Mouse (Mus musculus): ENCODE results near the gene Tlcd1. TPM values are rescaled to one million over a fixed set of nuclear protein-coding genes. Genes with fewer than 3 reads are reported as not detected.

Tlcd1 gene
- polyA plus RNA-seq, 1 experiment from 2014 or later, result 43.3 TPM

DNA sequence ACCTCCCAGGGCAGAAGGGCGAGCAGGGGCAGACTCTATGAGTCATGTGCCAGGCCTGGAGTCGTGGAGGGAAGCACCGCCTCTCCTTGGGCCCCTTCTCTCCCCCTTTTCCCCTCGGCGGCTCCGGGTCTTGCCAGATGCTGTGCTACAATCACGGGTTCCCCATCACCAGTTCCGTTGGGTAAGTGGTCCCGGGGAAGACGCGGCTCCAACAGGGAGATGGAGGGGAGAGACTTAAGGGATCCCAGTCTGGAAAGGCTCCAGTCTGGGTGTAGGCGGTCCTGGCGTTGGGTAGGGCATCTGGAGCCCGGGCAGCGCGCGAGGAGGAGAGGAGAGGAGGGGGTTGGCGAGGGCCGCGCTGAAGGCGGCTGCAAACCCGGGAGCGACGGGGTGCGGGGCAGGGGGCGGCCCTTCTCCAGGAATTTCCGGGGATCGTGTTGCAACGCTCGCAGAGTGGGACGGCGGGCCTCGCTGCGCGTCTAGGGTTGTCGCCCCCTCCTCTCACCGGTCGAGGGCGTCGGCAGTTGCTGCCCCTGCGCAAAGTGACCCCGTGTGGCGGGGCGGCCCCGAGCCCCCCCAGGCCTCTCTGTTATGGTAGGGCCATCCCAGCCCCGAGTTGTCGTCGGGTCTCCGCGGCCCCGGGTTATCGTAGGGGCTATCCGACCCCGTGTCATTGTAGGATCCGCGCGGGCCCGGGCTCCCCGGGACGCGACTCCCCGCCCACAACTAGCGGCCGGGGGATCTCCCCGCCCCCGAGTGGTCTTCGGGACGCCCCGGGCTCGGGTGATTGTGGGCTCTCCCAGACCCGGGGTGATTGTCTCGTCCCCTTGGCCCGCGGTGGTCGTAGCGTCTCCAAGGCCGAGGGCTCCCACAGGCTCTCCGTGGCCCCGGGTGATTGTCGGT, 12.1 kb downstream of the Tlcd1 start, which contains the start of gene Rab34:
TSS of gene Rab34 (plus strand) at position 100 of the 903 bp plus-strand sequence.
- peak within 1 kb of the TSS; percentile 56 for H3K4me3 ChIP-seq (replicated peaks)
- peak within 1 kb of the TSS; percentile 73 for H3K27ac ChIP-seq (replicated peaks)

DNA sequence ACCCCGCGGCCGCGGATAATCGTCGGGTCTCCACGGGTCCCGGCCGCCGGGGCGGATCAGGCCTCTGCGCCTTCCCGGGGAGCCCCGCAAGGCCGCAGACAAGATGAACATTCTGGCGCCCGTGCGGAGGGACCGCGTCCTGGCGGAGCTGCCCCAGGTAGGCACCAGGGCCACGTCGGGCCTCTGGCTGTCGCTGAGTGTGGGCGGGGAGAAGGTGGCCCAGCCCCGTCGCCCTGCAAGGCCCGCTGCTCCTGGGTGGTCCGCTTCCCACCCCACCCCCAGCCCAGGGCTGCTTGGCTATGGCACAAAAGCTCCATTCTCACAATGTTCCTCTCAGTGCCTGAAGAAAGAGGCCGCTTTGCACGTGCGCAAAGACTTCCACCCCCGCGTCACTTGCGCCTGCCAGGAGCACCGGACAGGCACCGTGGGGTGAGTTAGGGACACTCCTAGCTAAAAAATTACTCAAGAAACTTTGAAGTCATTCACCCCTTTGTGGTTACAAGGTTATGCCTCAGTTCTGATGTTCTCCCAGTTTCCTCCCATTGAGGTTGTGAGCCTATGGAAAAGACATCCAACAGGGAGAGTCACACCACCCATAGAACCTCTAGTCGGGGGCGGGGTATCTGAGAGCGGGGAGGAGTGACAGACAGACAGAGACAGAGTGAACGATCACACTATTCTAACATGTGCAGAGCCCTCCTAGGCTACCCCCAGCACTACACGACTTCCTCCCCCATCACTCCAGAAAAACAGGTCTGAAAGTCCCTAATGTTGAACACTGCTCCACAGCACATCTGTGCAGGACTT, 12.9 kb downstream of the Tlcd1 start:
- peak; percentile 53 for ATAC-seq (ENCODE audit: insufficient read depth)
- Histone ChIP-seq H3K27me3 (peaks cover 79% of the 10 kb centered on the region), H3K36me3 (replicated peaks) (no peaks in the 10 kb centered on the region), H3K4me1 (replicated peaks) (peaks cover 28% of the 10 kb centered on the region), H3K9ac (peak overlapping the region; percentile 49; the same call in 1 of the 2 replicates), H3K9me3 (replicated peaks) (no peaks in the 10 kb centered on the region), H3K4me2 (peak overlapping the region; percentile 65), H3K27ac (replicated peaks) (peak overlapping the region; percentile 73), H3K4me3 (replicated peaks) (peak overlapping the region; percentile 56)
- 4% methylated on average over 42 of the region's 42 CpGs for WGBS (ENCODE audit: insufficient replicate concordance)

More for the DNA sequence above, 12.1 kb downstream of the Tlcd1 start, which contains the start of gene Rab34:
- peaks cover 32% of the 10 kb centered on the region for H3K4me1 ChIP-seq (replicated peaks)
- H3K4me2 ChIP-seq, result peak within 1 kb of the TSS; percentile 65
- no peaks in the 10 kb centered on the region for H3K36me3 ChIP-seq (replicated peaks)
- no peaks in the 10 kb centered on the region for H3K9me3 ChIP-seq (replicated peaks)
- peak; percentile 27 for ATAC-seq (ENCODE audit: insufficient read depth)
- peak within 1 kb of the TSS; percentile 49; the same call in 1 of the 2 replicates for H3K9ac ChIP-seq
- WGBS (ENCODE audit: insufficient replicate concordance), result under 1% methylated on average over 77 of the region's 80 CpGs
- H3K27me3 ChIP-seq, result peaks cover 73% of the 10 kb centered on the region

DNA sequence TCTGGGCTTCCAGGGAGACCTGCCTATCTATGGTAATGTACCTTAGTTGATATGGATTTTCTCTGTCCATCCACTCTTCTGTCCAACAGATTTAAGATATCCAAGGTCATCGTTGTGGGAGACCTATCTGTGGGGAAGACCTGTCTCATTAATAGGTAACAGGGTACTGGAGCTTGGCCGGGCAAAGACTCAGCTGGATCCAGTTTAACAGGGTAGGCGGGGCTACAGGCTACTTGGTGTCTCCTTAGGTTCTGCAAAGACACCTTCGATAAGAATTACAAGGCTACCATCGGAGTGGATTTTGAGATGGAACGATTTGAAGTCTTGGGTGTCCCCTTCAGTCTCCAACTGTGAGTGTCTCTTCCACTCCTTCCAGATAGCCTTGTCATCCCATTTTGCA, 13.5 kb downstream of the Tlcd1 start:
- Histone ChIP-seq H3K27ac (replicated peaks) (no peak overlapping the region), H3K9me3 (replicated peaks) (no peaks in the 10 kb centered on the region), H3K4me2 (peak overlapping the region; percentile 65), H3K4me1 (replicated peaks) (peaks cover 31% of the 10 kb centered on the region), H3K36me3 (replicated peaks) (no peaks in the 10 kb centered on the region), H3K27me3 (peaks cover 79% of the 10 kb centered on the region), H3K9ac (no peak overlapping the region), H3K4me3 (replicated peaks) (no peak overlapping the region)
- 57% methylated on average over 6 of the region's 6 CpGs for WGBS (ENCODE audit: insufficient replicate concordance)
- ATAC-seq (ENCODE audit: insufficient read depth), result no peak

DNA sequence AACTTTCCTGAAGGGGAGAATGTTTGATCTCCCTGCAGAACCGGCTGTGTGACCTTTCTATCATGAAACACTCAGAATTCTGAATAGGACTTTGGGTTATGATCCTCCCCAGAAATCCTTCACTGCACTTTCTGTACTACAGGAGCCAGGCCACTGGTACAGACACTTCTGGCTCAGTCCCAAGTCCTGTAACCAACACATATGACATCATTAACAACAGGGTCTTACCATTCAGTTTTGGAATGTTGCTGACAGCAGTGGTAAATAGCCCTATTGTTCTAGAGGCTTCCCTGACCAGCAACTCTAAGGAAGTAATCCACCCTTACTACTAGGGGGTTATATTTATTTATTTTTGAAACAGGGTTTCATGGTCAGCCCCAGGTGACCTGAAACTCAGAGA, 16.6 kb downstream of the Tlcd1 start, which contains the start of gene Proca1:
TSS of gene Proca1 (plus strand) at position 280 of the 400 bp plus-strand sequence.
- 67% methylated on average over 1 of the region's 1 CpGs for WGBS (ENCODE audit: insufficient replicate concordance)
- H3K4me3 ChIP-seq (replicated peaks), result peak within 1 kb of the TSS; percentile 64

DNA sequence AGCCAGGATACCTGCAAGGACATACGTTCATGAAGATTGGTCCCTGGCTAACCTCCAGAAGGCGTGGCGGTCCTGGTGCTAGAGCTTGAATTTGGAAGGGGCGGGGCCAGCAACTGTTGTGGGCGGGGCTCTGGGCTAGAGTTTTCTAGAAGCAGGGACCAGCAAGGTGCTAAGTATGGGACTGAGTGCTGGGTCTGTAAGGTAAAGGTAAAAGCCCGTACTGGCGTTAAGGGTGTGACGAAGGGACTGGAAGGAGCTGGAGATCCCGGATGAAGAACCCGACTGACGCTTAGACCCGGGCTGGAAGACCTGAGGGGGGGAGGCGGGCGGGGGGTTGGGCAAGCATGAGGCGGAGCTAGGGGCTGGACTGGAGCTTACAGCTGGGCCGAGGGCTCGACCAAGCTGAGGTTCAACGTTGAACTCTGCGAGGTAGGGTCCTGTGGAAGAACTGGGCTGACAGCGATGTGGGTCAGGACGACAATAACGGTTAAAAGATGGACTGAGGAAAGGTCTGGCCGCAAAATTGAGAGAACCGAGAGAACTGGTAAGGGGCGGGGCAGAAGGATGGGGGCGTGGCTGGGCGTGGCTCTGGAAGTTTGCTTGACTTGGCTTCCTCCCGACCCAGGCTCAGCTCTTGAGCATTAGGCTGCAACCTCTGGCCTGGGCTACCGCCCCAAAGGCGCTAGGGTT, 18.0 kb downstream of the Tlcd1 start:
- 1% methylated on average over 30 of the region's 30 CpGs for WGBS (ENCODE audit: insufficient replicate concordance)
- H3K4me2 ChIP-seq, result peak overlapping the region; percentile 87
- peak overlapping the region; percentile 50 for H3K9ac ChIP-seq
- no peaks in the 10 kb centered on the region for H3K36me3 ChIP-seq (replicated peaks)
- peaks cover 38% of the 10 kb centered on the region for H3K27me3 ChIP-seq
- H3K27ac ChIP-seq (replicated peaks), result no peak overlapping the region
- H3K4me3 ChIP-seq (replicated peaks), result peak overlapping the region; percentile 64
- peak; percentile 77 for ATAC-seq (ENCODE audit: insufficient read depth)
- H3K4me1 ChIP-seq (replicated peaks), result peaks cover 24% of the 10 kb centered on the region
- H3K9me3 ChIP-seq (replicated peaks), result no peaks in the 10 kb centered on the region

More for the DNA sequence above, 16.6 kb downstream of the Tlcd1 start, which contains the start of gene Proca1:
- Histone ChIP-seq H3K4me1 (replicated peaks) (peaks cover 36% of the 10 kb centered on the region), H3K27ac (replicated peaks) (no peak within 1 kb of the TSS), H3K9ac (no peak within 1 kb of the TSS), H3K9me3 (replicated peaks) (no peaks in the 10 kb centered on the region), H3K4me2 (peak within 1 kb of the TSS; percentile 87), H3K27me3 (peaks cover 53% of the 10 kb centered on the region), H3K36me3 (replicated peaks) (no peaks in the 10 kb centered on the region)
- no peak for ATAC-seq (ENCODE audit: insufficient read depth)

DNA sequence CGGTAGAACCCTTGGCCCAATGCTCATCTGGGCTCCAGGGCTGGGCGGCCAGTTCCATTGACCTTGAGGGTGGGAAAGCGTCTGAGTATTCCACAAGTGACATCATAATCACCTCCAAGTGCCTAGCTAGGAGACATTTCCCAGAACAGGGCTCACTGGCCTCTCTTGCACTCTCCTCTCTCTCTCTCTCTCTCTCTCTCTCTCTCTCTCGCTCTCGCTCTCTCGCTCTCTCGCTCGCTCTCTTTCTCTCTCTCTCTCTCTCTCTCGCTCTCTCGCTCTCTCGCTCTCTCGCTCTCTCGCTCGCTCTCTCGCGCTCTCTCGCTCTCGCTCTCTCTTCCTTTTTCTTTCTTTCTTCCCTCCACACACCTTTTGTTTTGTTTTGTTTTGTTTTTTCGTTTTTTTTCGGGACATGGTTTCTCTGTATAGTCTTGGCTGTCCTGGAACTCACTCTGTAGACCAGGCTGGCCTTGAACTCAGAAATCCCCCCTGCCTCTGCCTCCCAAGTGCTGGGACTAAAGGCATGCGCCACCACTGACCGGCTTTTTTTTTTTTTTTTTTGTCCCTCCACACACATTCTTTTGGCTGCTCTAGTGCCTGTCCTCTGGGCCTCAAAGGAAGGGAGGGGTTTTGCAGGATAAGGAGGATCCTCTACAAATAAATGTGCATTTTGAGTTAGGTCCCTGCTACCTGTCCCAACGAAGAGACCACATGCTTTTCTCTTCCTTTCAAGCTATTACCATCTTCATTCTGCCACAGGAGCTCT, 18.8 kb downstream of the Tlcd1 start:
- Histone ChIP-seq H3K27me3 (peaks cover 31% of the 10 kb centered on the region), H3K4me1 (replicated peaks) (peaks cover 16% of the 10 kb centered on the region), H3K4me2 (peak overlapping the region; percentile 87), H3K9ac (peak overlapping the region; percentile 50; the same call in 1 of the 2 replicates), H3K4me3 (replicated peaks) (peak overlapping the region; percentile 64), H3K9me3 (replicated peaks) (no peaks in the 10 kb centered on the region), H3K27ac (replicated peaks) (no peak overlapping the region), H3K36me3 (replicated peaks) (no peaks in the 10 kb centered on the region)
- 56% methylated on average over 23 of the region's 23 CpGs for WGBS (ENCODE audit: insufficient replicate concordance)
- ATAC-seq (ENCODE audit: insufficient read depth), result no peak; the same call in 1 of the 2 replicates

DNA sequence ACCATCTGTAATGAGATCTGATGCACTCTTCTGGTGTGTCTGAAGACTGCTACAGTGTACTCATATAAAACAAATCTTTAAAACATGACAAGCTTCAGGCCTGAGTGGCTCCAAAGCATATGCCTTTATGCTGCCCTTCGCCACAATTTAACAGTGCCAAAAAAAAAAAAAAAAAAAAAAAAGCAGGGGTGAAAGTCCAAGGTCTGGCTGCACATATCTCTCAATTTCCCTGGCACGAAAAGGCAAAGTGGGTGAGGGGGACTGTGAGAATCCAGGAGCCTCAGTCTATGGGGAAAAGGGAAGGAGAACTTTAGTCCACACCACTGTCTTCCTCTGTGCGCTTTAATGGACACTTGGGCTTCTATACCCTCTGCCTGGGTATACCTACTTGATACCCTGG, 25.9 kb downstream of the Tlcd1 start:
- Histone ChIP-seq H3K9me3 (replicated peaks) (no peaks in the 10 kb centered on the region), H3K36me3 (replicated peaks) (peaks cover 29% of the 10 kb centered on the region), H3K4me1 (replicated peaks) (no peaks in the 10 kb centered on the region), H3K27me3 (no peaks in the 10 kb centered on the region), H3K4me3 (replicated peaks) (no peak overlapping the region), H3K9ac (no peak overlapping the region), H3K4me2 (no peak overlapping the region), H3K27ac (replicated peaks) (no peak overlapping the region)
- no peak for ATAC-seq (ENCODE audit: insufficient read depth)
- 77% methylated on average over 3 of the region's 3 CpGs for WGBS (ENCODE audit: insufficient replicate concordance)

DNA sequence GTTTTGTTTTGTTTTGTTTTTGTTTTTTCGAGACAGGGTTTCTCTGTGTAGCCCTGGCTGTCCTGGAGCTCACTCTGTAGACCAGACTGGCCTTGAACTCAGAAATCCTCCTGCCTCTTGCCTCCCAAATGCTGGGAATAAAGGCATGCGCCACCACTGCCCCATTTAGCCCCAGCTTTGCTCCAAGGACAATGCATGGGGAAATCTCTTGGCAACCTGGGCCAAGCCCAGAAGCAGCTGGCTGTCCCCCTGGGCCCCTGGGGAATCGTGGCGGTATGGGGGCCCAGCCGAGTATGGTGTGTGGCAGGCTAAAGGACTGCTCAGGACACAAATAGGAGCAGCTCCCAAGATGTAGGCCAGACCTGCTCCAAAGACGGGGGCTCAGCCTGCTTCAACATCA, 27.8 kb downstream of the Tlcd1 start:
- no peak overlapping the region for H3K4me2 ChIP-seq
- 81% methylated on average over 6 of the region's 6 CpGs for WGBS (ENCODE audit: insufficient replicate concordance)
- ATAC-seq (ENCODE audit: insufficient read depth), result no peak
- H3K27ac ChIP-seq (replicated peaks), result no peak overlapping the region
- no peaks in the 10 kb centered on the region for H3K4me1 ChIP-seq (replicated peaks)
- H3K36me3 ChIP-seq (replicated peaks), result peaks cover 48% of the 10 kb centered on the region
- no peaks in the 10 kb centered on the region for H3K9me3 ChIP-seq (replicated peaks)
- no peaks in the 10 kb centered on the region for H3K27me3 ChIP-seq
- H3K4me3 ChIP-seq (replicated peaks), result no peak overlapping the region
- no peak overlapping the region for H3K9ac ChIP-seq

DNA sequence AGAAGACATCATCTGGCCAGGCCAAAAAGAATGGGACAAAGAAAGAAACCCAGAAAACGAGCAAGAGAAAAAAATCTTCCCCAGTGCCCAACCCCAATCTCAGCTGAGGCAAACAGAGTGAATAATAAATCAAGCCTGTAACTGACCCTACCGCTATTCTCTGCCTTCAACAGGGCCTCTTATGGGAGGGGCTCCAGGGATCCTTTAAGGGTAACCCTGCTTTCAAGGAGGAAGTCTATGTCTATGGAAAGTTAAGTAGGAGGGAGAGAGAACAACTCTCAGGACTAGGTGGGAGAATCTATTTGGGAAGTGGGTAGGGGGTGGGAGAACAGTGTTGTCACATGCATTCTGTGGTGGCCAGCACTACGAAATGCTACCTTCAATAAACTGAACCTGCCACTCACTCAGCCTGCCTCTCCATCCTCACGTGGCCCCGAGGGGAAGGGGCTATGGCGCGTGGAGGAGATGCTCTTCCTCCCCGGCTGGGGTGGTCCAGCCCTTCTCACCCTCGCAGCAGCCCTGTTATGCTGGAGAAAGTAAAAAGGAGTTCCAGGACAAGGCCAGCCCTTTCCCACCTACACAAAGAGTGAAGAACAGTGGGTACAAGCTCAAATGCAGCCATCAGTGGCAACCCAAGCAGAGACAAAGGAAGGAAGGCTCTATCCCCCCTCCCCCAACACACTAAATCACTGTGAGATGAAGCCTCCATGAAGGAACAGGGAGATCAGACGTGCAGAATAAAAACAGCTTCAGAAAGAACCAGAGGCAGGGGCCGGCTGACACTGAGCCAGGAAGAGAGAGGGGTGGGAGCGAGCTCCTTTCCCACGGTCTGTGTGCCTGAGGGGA, 29.1 kb downstream of the Tlcd1 start:
- H3K4me1 ChIP-seq (replicated peaks), result no peaks in the 10 kb centered on the region
- peaks cover 61% of the 10 kb centered on the region for H3K36me3 ChIP-seq (replicated peaks)
- no peak overlapping the region for H3K27ac ChIP-seq (replicated peaks)

More for the DNA sequence above, 29.1 kb downstream of the Tlcd1 start:
- H3K9me3 ChIP-seq (replicated peaks), result no peaks in the 10 kb centered on the region
- ATAC-seq (ENCODE audit: insufficient read depth), result no peak
- H3K4me3 ChIP-seq (replicated peaks), result no peak overlapping the region
- H3K9ac ChIP-seq, result no peak overlapping the region
- H3K4me2 ChIP-seq, result no peak overlapping the region
- WGBS (ENCODE audit: insufficient replicate concordance), result 76% methylated on average over 13 of the region's 13 CpGs
- H3K27me3 ChIP-seq, result no peaks in the 10 kb centered on the region

Data from liver, embryonic 15.5 days (tissue).